Mouse (Mus musculus) MEL (cell line): ENCODE data around the gene Cdk12. TPM values are rescaled to one million over a fixed set of nuclear protein-coding genes. Genes with fewer than 3 reads are reported as not detected.
"Not testable (repeated sequence)": the region's sequence is repeated elsewhere in the genome, so short reads cannot be mapped to it uniquely, and the experiment has no call there.

ENCODE experiments used
- DNase-seq: peaks from one replicate; pipeline ENCODE4 v3.0.0; 2011; ENCODE audit warnings: low read depth, low spot score
- H3K27ac ChIP-seq: 2 replicates; pipeline ENCODE4 v1.5.1; 2012; ENCODE audit warnings: low read depth, mild to moderate bottlenecking, control low read depth, low read length, moderate library complexity; ENCODE audit not compliant: control insufficient read depth
- H3K27me3 ChIP-seq, 2 experiments: fragments of 150-350 bp in 1 of 2; sonication (generic) in 1 of 2; 2 replicates each; pipeline ENCODE4 v1.6.1; 2012; ENCODE audit warnings: low read length in 2 of 2, mild to moderate bottlenecking in 2 of 2, improper control_type of control experiment in 1 of 2, moderate library complexity in 1 of 2; ENCODE audit not compliant: insufficient read depth in 2 of 2, control insufficient read depth in 1 of 2
- H3K36me3 ChIP-seq, 2 experiments: 2 replicates each; pipeline ENCODE4 v1.6.1; 2012 to 2014; ENCODE audit warnings: low read length in 2 of 2, improper control_type of control experiment in 1 of 2, inconsistent platforms in 1 of 2, mild to moderate bottlenecking in 1 of 2; ENCODE audit not compliant: insufficient read depth in 2 of 2, control insufficient read depth in 1 of 2
- H3K4me1 ChIP-seq, 2 experiments: fragments of 150-350 bp in 1 of 2; sonication (generic) in 1 of 2; 2 replicates each; pipeline ENCODE4 v1.6.1; 2012; ENCODE audit warnings: low read length in 2 of 2, improper control_type of control experiment in 1 of 2, mild to moderate bottlenecking in 1 of 2; ENCODE audit not compliant: insufficient read depth in 2 of 2, control insufficient read depth in 1 of 2
- H3K4me3 ChIP-seq, 2 experiments: fragments of 150-350 bp in 1 of 2; sonication (generic) in 1 of 2; 2 replicates each; pipeline ENCODE4 v1.5.1; 2012; ENCODE audit warnings: low read depth in 2 of 2, low read length in 2 of 2, mild to moderate bottlenecking in 2 of 2, moderate library complexity in 2 of 2, control low read depth in 1 of 2, improper control_type of control experiment in 1 of 2; ENCODE audit not compliant: control insufficient read depth in 1 of 2, insufficient read depth in 1 of 2
- H3K79me2 ChIP-seq: 2 replicates; pipeline ENCODE4 v1.6.1; 2012; ENCODE audit warnings: mild to moderate bottlenecking, low read length, moderate library complexity; ENCODE audit not compliant: control insufficient read depth, poor library complexity, insufficient read depth
- H3K9ac ChIP-seq: 2 replicates; pipeline ENCODE4 v1.6.1; 2012; ENCODE audit warnings: low read depth, mild to moderate bottlenecking, control low read depth, low read length, moderate library complexity; ENCODE audit not compliant: control insufficient read depth, poor library complexity, severe bottlenecking
- H3K9me3 ChIP-seq: fragments of 150-350 bp; sonication (generic); replicated peaks from 2 replicates; pipeline ENCODE4 v1.6.1; 2012; ENCODE audit warnings: mild to moderate bottlenecking, low read length, improper control_type of control experiment, moderate library complexity; ENCODE audit not compliant: insufficient read depth
- BHLHE40 ChIP-seq: IDR thresholded peaks from 2 replicates; pipeline ENCODE4 v1.6.1; 2012; ENCODE audit warnings: low read depth, mild to moderate bottlenecking, inconsistent platforms, low read length, improper control_type of control experiment, borderline replicate concordance
- CHD2 ChIP-seq: IDR thresholded peaks from 2 replicates; pipeline ENCODE4 v1.6.1; 2011; ENCODE audit warnings: low read length, improper control_type of control experiment
- EP300 ChIP-seq, 2 experiments: IDR thresholded peaks; 2 replicates each; pipeline ENCODE4 v1.6.1; 2011; ENCODE audit warnings: improper control_type of control experiment in 2 of 2, low read length in 2 of 2, low read depth in 1 of 2, mild to moderate bottlenecking in 1 of 2
- ETS1 ChIP-seq: IDR thresholded peaks from 2 replicates; pipeline ENCODE4 v1.6.1; 2012; ENCODE audit warnings: low read depth, mild to moderate bottlenecking, inconsistent platforms, low read length, improper control_type of control experiment, moderate library complexity
- GATA1 ChIP-seq: IDR thresholded peaks from 2 replicates; pipeline ENCODE4 v1.6.1; 2011; ENCODE audit warnings: low read depth, low read length, improper control_type of control experiment
- MEF2A ChIP-seq: IDR thresholded peaks from 2 replicates; pipeline ENCODE4 v1.6.1; 2014; ENCODE audit warnings: low read depth, mild to moderate bottlenecking, inconsistent platforms, low read length, improper control_type of control experiment; ENCODE audit not compliant: poor library complexity, insufficient replicate concordance, severe bottlenecking; ENCODE audit errors: extremely low read depth
- MXI1 ChIP-seq: IDR thresholded peaks from 2 replicates; pipeline ENCODE4 v1.6.1; 2011; ENCODE audit warnings: mild to moderate bottlenecking, low read depth, low read length, improper control_type of control experiment
- MYC ChIP-seq: IDR thresholded peaks from 2 replicates; pipeline ENCODE4 v1.6.1; 2011; ENCODE audit warnings: low read depth, mild to moderate bottlenecking, low read length, improper control_type of control experiment, moderate library complexity
- POLR2AphosphoS2 ChIP-seq: IDR thresholded peaks from 2 replicates; pipeline ENCODE4 v1.6.1; 2011; ENCODE audit warnings: low read length, improper control_type of control experiment
- RCOR1 ChIP-seq: IDR thresholded peaks from 2 replicates; pipeline ENCODE4 v1.6.1; 2012; ENCODE audit warnings: low read depth, mild to moderate bottlenecking, inconsistent platforms, low read length, improper control_type of control experiment
- SIN3A ChIP-seq: IDR thresholded peaks from 2 replicates; pipeline ENCODE4 v1.6.1; 2012; ENCODE audit warnings: low read length, improper control_type of control experiment, inconsistent platforms
- TAL1 ChIP-seq: IDR thresholded peaks from 2 replicates; pipeline ENCODE4 v1.6.1; 2012; ENCODE audit warnings: mild to moderate bottlenecking, inconsistent platforms, low read length, moderate library complexity, mixed read lengths
- TBP ChIP-seq: IDR thresholded peaks from 2 replicates; pipeline ENCODE4 v1.8.0; 2011; ENCODE audit warnings: low read depth, low read length, improper control_type of control experiment
- TCF12 ChIP-seq: IDR thresholded peaks from 2 replicates; pipeline ENCODE4 v1.6.1; 2014; ENCODE audit warnings: low read depth, mild to moderate bottlenecking, inconsistent platforms, low read length, improper control_type of control experiment, moderate library complexity
- USF1 ChIP-seq: IDR thresholded peaks from 2 replicates; pipeline ENCODE4 v1.6.1; 2014; ENCODE audit warnings: low read depth, mild to moderate bottlenecking, inconsistent platforms, low read length, improper control_type of control experiment, moderate library complexity
- USF2 ChIP-seq, 2 experiments: IDR thresholded peaks; 2 replicates each; pipeline ENCODE4 v1.6.1; 2011 to 2012; ENCODE audit warnings: improper control_type of control experiment in 2 of 2, low read length in 2 of 2, borderline replicate concordance in 1 of 2, inconsistent platforms in 1 of 2, low read depth in 1 of 2, mild to moderate bottlenecking in 1 of 2; ENCODE audit not compliant: insufficient read depth in 1 of 2
- ZNF384 ChIP-seq: IDR thresholded peaks from 2 replicates; pipeline ENCODE4 v1.6.1; 2012; ENCODE audit warnings: low read depth, mild to moderate bottlenecking, inconsistent platforms, low read length, improper control_type of control experiment
- polyA plus RNA-seq, 2 experiments: library from polyadenylated mRNA; stranded (reverse) in 1 of 2; unstranded in 1 of 2; fragments of >175 nt in 1 of 2; fragments of >200 nt in 1 of 2; gene quantifications; 2 replicates each; pipeline versions ENCODE4 v1.2.1 to v1.2.4; 2012; ENCODE audit warnings: low replicate concordance in 2 of 2, low read depth in 1 of 2; ENCODE audit not compliant: insufficient read length in 2 of 2, insufficient read depth in 1 of 2, missing spikeins in 1 of 2
- total RNA-seq: library from RNA; depleted of rRNA; stranded (reverse); fragments of 300-350 nt; gene quantifications from 2 replicates; pipeline ENCODE4 v1.2.3, GENCODE M21; 2012

Gene Cdk12
- total and polyA plus RNA-seq, 3 experiments, result 34.3 to 45.5 (median 34.6) TPM

DNA sequence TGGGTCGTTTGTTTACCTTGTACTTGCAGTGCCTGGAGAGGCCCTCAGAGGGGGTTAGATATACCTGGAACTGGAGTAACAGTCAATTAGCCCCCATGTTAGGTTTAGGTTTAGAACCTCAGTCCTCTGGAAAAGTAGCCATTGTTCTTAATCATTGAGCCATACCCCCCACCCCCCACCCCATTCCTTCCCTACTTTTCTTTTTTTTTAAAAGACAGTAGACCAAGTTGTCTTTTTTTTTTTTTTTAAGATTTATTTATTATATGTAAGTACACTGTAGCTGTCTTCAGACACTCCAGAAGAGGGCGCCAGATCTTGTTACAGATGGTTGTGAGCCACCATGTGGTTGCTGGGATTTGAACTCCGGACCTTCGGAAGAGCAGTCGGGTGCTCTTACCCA, 6.8 kb downstream of the Cdk12 start:
- H3K4me1 ChIP-seq, result peaks cover 11 to 18% of the 10 kb centered on the region in 2 experiments

DNA sequence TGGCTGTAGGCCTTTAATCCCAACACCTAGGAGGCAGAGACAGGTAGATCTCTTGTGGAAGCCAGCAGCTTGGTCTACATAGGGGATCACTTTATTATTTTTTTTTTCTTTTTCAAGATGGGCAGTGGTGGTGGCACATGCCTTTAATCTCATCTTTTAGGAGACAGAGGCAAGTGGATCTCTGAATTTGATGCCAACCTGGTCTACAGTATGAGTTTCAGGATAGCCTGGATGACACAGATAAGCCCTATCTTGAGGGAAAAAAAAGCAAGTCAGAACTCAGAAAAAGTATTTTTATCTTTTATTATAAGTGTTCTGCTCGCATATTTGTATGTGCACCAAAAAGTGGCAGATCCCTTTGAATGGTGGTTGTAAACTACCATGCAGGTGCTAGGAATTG, 10.5 kb downstream of the Cdk12 start:
- no peak overlapping the region for H3K9ac ChIP-seq
- H3K27me3 ChIP-seq, result no peaks in the 10 kb centered on the region
- H3K9me3 ChIP-seq, result no peaks in the 10 kb centered on the region
- peaks cover 9 to 18% of the 10 kb centered on the region in 2 experiments for H3K4me1 ChIP-seq
- peaks cover 14% of the 10 kb centered on the region for H3K79me2 ChIP-seq
- H3K27ac ChIP-seq, result no peak overlapping the region
- peak; percentile 45 for DNase-seq
- TF ChIP-seq BHLHE40 (peak; percentile 64; the same call in 1 of the 2 replicates), RCOR1 (peak; percentile 69; the same call in 1 of the 2 replicates), POLR2AphosphoS2 (0 out of 2 replicates have a peak, but pooled peaks have one; percentile 28), TCF12 (peak; percentile 95), GATA1 (peak; percentile 85), ETS1 (peak; percentile 77), USF2 (IDR thresholded peaks at IDR 0.05; ENCODE audit: borderline replicate concordance in 1 of 2, insufficient read depth in 1 of 2, low read depth in 1 of 2, low read length in 2 of 2) (no peak), EP300 (IDR thresholded peaks at IDR 0.05; ENCODE audit: low read depth in 1 of 2, low read length in 2 of 2) (peak; percentile 80 to 90), TBP (no peak), CHD2 (no peak), MEF2A (peak; percentile 67; the same call in 1 of the 2 replicates), SIN3A (peak; percentile 15; the same call in 1 of the 2 replicates), ZNF384 (peak; percentile 90), MYC (no peak), USF1 (0 out of 2 replicates have a peak, but pooled peaks have one; percentile 26), MXI1 (peak; percentile 68; the same call in 1 of the 2 replicates), TAL1 (peak; percentile 51)
- H3K36me3 ChIP-seq, result peaks cover 45 to 61% of the 10 kb centered on the region in 2 experiments
- H3K4me3 ChIP-seq, result no peak overlapping the region

More for the DNA sequence above, 6.8 kb downstream of the Cdk12 start:
- TF ChIP-seq ZNF384, result peak; percentile 71; the same call in 1 of the 2 replicates
- DNase-seq, H3K27ac ChIP-seq, H3K9me3 ChIP-seq, H3K9ac ChIP-seq, H3K4me3 ChIP-seq, H3K27me3 ChIP-seq: not testable (repeated sequence)
- Histone ChIP-seq H3K36me3 (peaks cover 47 to 55% of the 10 kb centered on the region in 2 experiments), H3K79me2 (peaks cover 29% of the 10 kb centered on the region)
